Mouse (Mus musculus) embryonic facial prominence, embryonic 14.5 days (tissue): ENCODE results near the gene Trpm2. TPM values are rescaled to one million over a fixed set of nuclear protein-coding genes. Genes with fewer than 3 reads are reported as not detected.
"Not testable (repeated sequence)": the region's sequence is repeated elsewhere in the genome, so short reads cannot be mapped to it uniquely, and the experiment has no call there.

Experiments used
- ATAC-seq: fragments of 200-750 bp; cut with Nextera tagmentation; 2 replicates; pipeline ENCODE4 v1.8.0; 2017; ENCODE audit warnings: low read depth, moderate number of reproducible peaks, moderate TSS enrichment
- DNase-seq: peaks from one replicate; pipeline ENCODE4 v3.0.0-alpha.2; 2015; ENCODE audit warnings: low spot score
- H3K27ac ChIP-seq: fragments of 300-500 bp; sonication (generic); replicated peaks from 2 replicates; pipeline ENCODE4 v1.5.1; 2014; ENCODE audit warnings: low read depth, mild to moderate bottlenecking, low read length, moderate library complexity
- H3K27me3 ChIP-seq: fragments of 300-500 bp; sonication (generic); replicated peaks from 2 replicates; pipeline ENCODE4 v1.6.1; 2014; ENCODE audit warnings: low read length; ENCODE audit not compliant: control insufficient read depth, insufficient read depth
- H3K36me3 ChIP-seq: fragments of 300-500 bp; sonication (generic); 2 replicates; pipeline ENCODE4 v1.6.1; 2014; ENCODE audit warnings: low read length, mixed read lengths; ENCODE audit not compliant: control insufficient read depth, insufficient read depth
- H3K4me1 ChIP-seq: fragments of 300-500 bp; sonication (generic); 2 replicates; pipeline ENCODE4 v1.6.1; 2014; ENCODE audit warnings: antibody characterized with exemption, low read length; ENCODE audit not compliant: control insufficient read depth, insufficient read depth
- H3K4me2 ChIP-seq: fragments of 300-500 bp; sonication (generic); 2 replicates; pipeline ENCODE4 v1.6.1; 2014; ENCODE audit warnings: low read depth, mild to moderate bottlenecking, low read length, moderate library complexity, mixed read lengths
- H3K4me3 ChIP-seq: fragments of 300-500 bp; sonication (generic); 2 replicates; pipeline ENCODE4 v1.5.1; 2014; ENCODE audit warnings: low read depth, mild to moderate bottlenecking, low read length
- H3K9ac ChIP-seq: fragments of 300-500 bp; sonication (generic); 2 replicates; pipeline ENCODE4 v1.6.1; 2014; ENCODE audit warnings: low read depth, mild to moderate bottlenecking, low read length, moderate library complexity, mixed read lengths
- H3K9me3 ChIP-seq: fragments of 300-500 bp; sonication (generic); 2 replicates; pipeline ENCODE4 v1.6.1; 2016; ENCODE audit warnings: low read length; ENCODE audit not compliant: control insufficient read depth
- WGBS: fragments of 180-500 bp; shearing (Covaris S2); extraction: QIAGEN DNeasy Blood & Tissue Kit; methylation state at CpG from one replicate; pipeline ENCODE4 v1.1.7; 2014; 5-methylcytosine and 5-hydroxymethylcytosine counted together
- polyA plus RNA-seq: library from polyadenylated mRNA; unstranded; fragments of >200 nt; fragmentation: Nextera tagmentation; extraction: Ambion mirVana; gene quantifications from 2 replicates; pipeline ENCODE4 v1.2.1, GENCODE M21; 2014

Trpm2 gene
- polyA plus RNA-seq, 1 experiment from 2014 or later, result 1.4 TPM

DNA sequence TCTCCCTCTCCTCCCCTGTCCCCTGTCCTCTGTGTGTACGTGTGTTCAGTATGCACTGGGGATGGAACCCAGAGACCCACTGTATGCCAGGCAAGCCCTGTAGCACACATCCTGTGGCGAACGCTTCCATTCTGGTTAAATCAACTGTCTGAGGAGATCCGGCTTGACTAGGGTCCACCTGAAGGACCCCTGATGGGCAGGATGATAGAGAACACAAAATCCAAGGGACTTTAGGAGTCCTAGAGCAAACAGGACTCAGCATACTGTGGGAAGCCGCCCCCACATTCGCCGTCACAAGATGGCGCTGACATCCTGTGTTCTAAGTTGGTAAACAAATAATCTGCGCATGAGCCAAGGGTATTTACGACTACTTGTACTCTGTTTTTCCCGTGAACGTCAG lies 19.9 kb downstream of the Trpm2 start:
- WGBS, result 91% methylated on average over 8 of the region's 12 CpGs
- not testable (repeated sequence) for DNase-seq, ATAC-seq

DNA sequence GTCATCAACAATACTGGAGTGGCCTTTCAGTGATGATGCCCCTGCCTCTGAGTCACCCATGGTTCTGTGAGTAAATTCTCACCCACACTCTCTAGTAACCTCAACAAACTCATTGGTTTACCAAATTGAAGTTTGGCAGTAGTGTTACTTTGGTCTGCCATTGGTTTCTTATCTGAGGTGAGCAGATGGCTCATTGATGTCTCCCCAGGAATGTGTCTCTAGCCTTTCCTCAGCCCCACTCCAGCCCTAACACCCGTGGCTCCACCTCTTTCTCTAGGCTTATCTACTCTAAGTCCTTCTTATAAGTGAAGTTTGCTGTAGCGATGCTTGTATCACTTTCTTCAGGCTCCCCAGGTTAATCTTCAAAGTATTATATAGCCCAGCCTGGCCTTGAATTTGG lies 30.7 kb downstream of the Trpm2 start:
- DNase-seq (no peak), ATAC-seq (no peak)
- Histone ChIP-seq H3K4me1 (no peaks in the 10 kb centered on the region), H3K9me3 (no peaks in the 10 kb centered on the region), H3K27me3 (no peaks in the 10 kb centered on the region), H3K27ac (no peak overlapping the region), H3K4me2 (no peak overlapping the region), H3K36me3 (no peaks in the 10 kb centered on the region), H3K9ac (no peak overlapping the region), H3K4me3 (no peak overlapping the region)
- 72% methylated on average over 2 of the region's 2 CpGs for WGBS

More for the DNA sequence above, 19.9 kb downstream of the Trpm2 start:
- H3K9ac ChIP-seq, H3K27ac ChIP-seq, H3K27me3 ChIP-seq, H3K4me1 ChIP-seq, H3K9me3 ChIP-seq, H3K4me2 ChIP-seq, H3K4me3 ChIP-seq, H3K36me3 ChIP-seq: not testable (repeated sequence)

DNA sequence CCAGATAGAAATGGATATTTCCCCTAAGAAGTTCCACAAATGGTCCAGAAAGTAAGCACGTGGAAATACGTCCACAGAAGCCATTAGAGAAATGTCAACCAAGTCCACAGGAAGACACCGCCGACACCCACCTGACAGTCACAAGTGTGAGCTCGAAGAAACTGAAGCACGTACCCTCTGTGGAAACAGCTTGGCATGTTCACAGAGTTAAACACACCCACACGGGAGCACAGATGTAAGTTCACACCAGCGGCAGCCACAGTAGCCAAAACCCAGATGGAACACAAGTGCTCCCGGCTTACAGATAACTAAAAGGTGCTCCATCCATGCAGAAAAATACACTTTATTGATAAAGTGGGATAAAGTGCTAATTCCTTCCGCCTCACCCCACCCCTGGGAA lies 43.0 kb downstream of the Trpm2 start:
- Histone ChIP-seq H3K9me3 (no peaks in the 10 kb centered on the region), H3K36me3 (no peaks in the 10 kb centered on the region), H3K4me2 (no peak overlapping the region), H3K4me1 (no peaks in the 10 kb centered on the region), H3K27me3 (no peaks in the 10 kb centered on the region), H3K27ac (no peak overlapping the region), H3K4me3 (no peak overlapping the region), H3K9ac (no peak overlapping the region)
- DNase-seq (no peak), ATAC-seq (no peak)
- WGBS, result 80% methylated on average over 10 of the region's 10 CpGs

- H3K27me3 ChIP-seq, result no peaks in the 10 kb centered on the region
- ATAC-seq (no peak), DNase-seq (no peak)
- H3K4me2 ChIP-seq, result no peak overlapping the region
- no peaks in the 10 kb centered on the region for H3K4me1 ChIP-seq
- no peaks in the 10 kb centered on the region for H3K36me3 ChIP-seq
- 43% methylated on average over 7 of the region's 7 CpGs for WGBS
- no peak overlapping the region for H3K4me3 ChIP-seq
- H3K9ac ChIP-seq, result no peak overlapping the region
- no peaks in the 10 kb centered on the region for H3K9me3 ChIP-seq
- no peak overlapping the region for H3K27ac ChIP-seq
Measured at GRCm38 (mm10) chr10:77926140-77926539, 44.2 kb downstream of the Trpm2 start.

- Histone ChIP-seq H3K4me3 (no peak overlapping the region), H3K27me3 (no peaks in the 10 kb centered on the region), H3K4me1 (no peaks in the 10 kb centered on the region), H3K9me3 (no peaks in the 10 kb centered on the region), H3K4me2 (no peak overlapping the region), H3K27ac (no peak overlapping the region), H3K9ac (no peak overlapping the region), H3K36me3 (no peaks in the 10 kb centered on the region)
- no peak for ATAC-seq
- peak; percentile 22 for DNase-seq
- WGBS, result 58% methylated on average over 4 of the region's 4 CpGs
Measured at GRCm38 (mm10) chr10:77922681-77923080, 47.7 kb downstream of the Trpm2 start.

GRCm38 (mm10) chr10:77921009-77921408 lies 49.4 kb downstream of the Trpm2 start:
- DNase-seq, result no peak
- H3K9ac ChIP-seq, result no peak overlapping the region
- H3K4me1 ChIP-seq, result no peaks in the 10 kb centered on the region
- ATAC-seq, result no peak
- no peak overlapping the region for H3K4me3 ChIP-seq
- WGBS, result 61% methylated on average over 5 of the region's 5 CpGs
- no peak overlapping the region for H3K4me2 ChIP-seq
- H3K27ac ChIP-seq, result no peak overlapping the region
- H3K9me3 ChIP-seq, result no peaks in the 10 kb centered on the region
- H3K27me3 ChIP-seq, result no peaks in the 10 kb centered on the region
- H3K36me3 ChIP-seq, result no peaks in the 10 kb centered on the region

GRCm38 (mm10) chr10:77916636-77917335 lies 53.6 kb downstream of the Trpm2 start:
- no peak for ATAC-seq
- no peak overlapping the region for H3K9ac ChIP-seq
- H3K36me3 ChIP-seq, result no peaks in the 10 kb centered on the region
- no peak overlapping the region for H3K4me2 ChIP-seq
- no peak for DNase-seq
- 65% methylated on average over 8 of the region's 8 CpGs for WGBS
- no peak overlapping the region for H3K4me3 ChIP-seq
- no peak overlapping the region for H3K27ac ChIP-seq
- H3K4me1 ChIP-seq, result no peaks in the 10 kb centered on the region
- no peaks in the 10 kb centered on the region for H3K9me3 ChIP-seq
- H3K27me3 ChIP-seq, result no peaks in the 10 kb centered on the region

GRCm38 (mm10) chr10:77913292-77913691 lies 57.1 kb downstream of the Trpm2 start:
- no peaks in the 10 kb centered on the region for H3K27me3 ChIP-seq
- no peaks in the 10 kb centered on the region for H3K9me3 ChIP-seq
- H3K4me1 ChIP-seq, result no peaks in the 10 kb centered on the region
- ATAC-seq (no peak), DNase-seq (no peak)
- no peak overlapping the region for H3K9ac ChIP-seq
- no peak overlapping the region for H3K4me3 ChIP-seq
- no peak overlapping the region for H3K4me2 ChIP-seq
- 75% methylated on average over 4 of the region's 4 CpGs for WGBS
- no peaks in the 10 kb centered on the region for H3K36me3 ChIP-seq
- no peak overlapping the region for H3K27ac ChIP-seq

GRCm38 (mm10) chr10:77912605-77913004 lies 57.8 kb downstream of the Trpm2 start:
- Histone ChIP-seq H3K36me3 (no peaks in the 10 kb centered on the region), H3K27me3 (no peaks in the 10 kb centered on the region), H3K4me3 (no peak overlapping the region), H3K9ac (no peak overlapping the region), H3K27ac (no peak overlapping the region), H3K4me2 (no peak overlapping the region), H3K4me1 (no peaks in the 10 kb centered on the region), H3K9me3 (no peaks in the 10 kb centered on the region)
- WGBS, result 62% methylated on average over 7 of the region's 7 CpGs
- DNase-seq (no peak), ATAC-seq (no peak; the same call in 1 of the 2 replicates)
